Mouse (Mus musculus) lung, embryonic 14.5 days (tissue): ENCODE results near the gene 2610042L04Rik. TPM values are rescaled to one million over a fixed set of nuclear protein-coding genes. Genes with fewer than 3 reads are reported as not detected.
"Not testable (repeated sequence)": the region's sequence is repeated elsewhere in the genome, so short reads cannot be mapped to it uniquely, and the experiment has no call there.

Experiments used
- ATAC-seq: fragments of 200-750 bp; cut with Nextera tagmentation; 2 replicates; pipeline ENCODE4 v1.8.0; 2017; ENCODE audit warnings: mild to moderate bottlenecking, moderate TSS enrichment, moderate library complexity; ENCODE audit not compliant: insufficient read depth
- DNase-seq: peaks from one replicate; pipeline ENCODE4 v3.0.0-alpha.2; 2015
- H3K27ac ChIP-seq: fragments of 300-500 bp; sonication (generic); 2 replicates; pipeline ENCODE4 v1.5.1; 2014; ENCODE audit warnings: low read depth, mild to moderate bottlenecking, moderate library complexity
- H3K27me3 ChIP-seq: fragments of 300-500 bp; sonication (generic); 2 replicates; pipeline ENCODE4 v1.6.1; 2014; ENCODE audit warnings: low read length, control low read depth; ENCODE audit not compliant: insufficient read depth
- H3K36me3 ChIP-seq: fragments of 300-500 bp; sonication (generic); 2 replicates; pipeline ENCODE4 v1.6.1; 2014; ENCODE audit warnings: control low read depth; ENCODE audit not compliant: insufficient read depth
- H3K4me1 ChIP-seq: fragments of 300-500 bp; sonication (generic); 2 replicates; pipeline ENCODE4 v1.6.1; 2014; ENCODE audit warnings: antibody characterized with exemption, control low read depth; ENCODE audit not compliant: insufficient read depth
- H3K4me2 ChIP-seq: fragments of 300-500 bp; sonication (generic); 2 replicates; pipeline ENCODE4 v1.6.1; 2014; ENCODE audit warnings: mild to moderate bottlenecking
- H3K4me3 ChIP-seq: fragments of 300-500 bp; sonication (generic); 2 replicates; pipeline ENCODE4 v1.5.1; 2014; ENCODE audit warnings: low read depth, low read length
- H3K9ac ChIP-seq: fragments of 300-500 bp; sonication (generic); 2 replicates; pipeline ENCODE4 v1.6.1; 2014
- H3K9me3 ChIP-seq: fragments of 300-500 bp; sonication (generic); 2 replicates; pipeline ENCODE4 v1.6.1; 2016; ENCODE audit warnings: low read depth, low read length, control low read depth
- WGBS: fragments of 180-500 bp; shearing (Covaris S2); extraction: QIAGEN DNeasy Blood & Tissue Kit; methylation state at CpG from one replicate; pipeline ENCODE4 v1.1.7; 2014; 5-methylcytosine and 5-hydroxymethylcytosine counted together
- polyA plus RNA-seq: library from polyadenylated mRNA; unstranded; fragments of >200 nt; fragmentation: Nextera tagmentation; extraction: Ambion mirVana; gene quantifications from 2 replicates; pipeline ENCODE4 v1.2.1, GENCODE M21; 2014

The 2610042L04Rik gene
- polyA plus RNA-seq, 1 experiment from 2014 or later, result 0.25 TPM

GRCm38 (mm10) chr14:4400115-4400789 lies 65.7 kb downstream of the 2610042L04Rik start:
- not testable (repeated sequence) for DNase-seq, H3K9ac ChIP-seq, H3K9me3 ChIP-seq, H3K27me3 ChIP-seq, H3K36me3 ChIP-seq, H3K4me2 ChIP-seq, H3K27ac ChIP-seq, H3K4me1 ChIP-seq, H3K4me3 ChIP-seq, ATAC-seq
- WGBS, result 85% methylated on average over 5 of the region's 5 CpGs

GRCm38 (mm10) chr14:4401245-4401644 lies 66.7 kb downstream of the 2610042L04Rik start:
- ATAC-seq, H3K27me3 ChIP-seq, H3K4me2 ChIP-seq, H3K9ac ChIP-seq, H3K4me3 ChIP-seq, H3K36me3 ChIP-seq, H3K9me3 ChIP-seq, H3K27ac ChIP-seq, DNase-seq, H3K4me1 ChIP-seq: not testable (repeated sequence)
- 67% methylated on average over 4 of the region's 5 CpGs for WGBS

- H3K4me3 ChIP-seq, H3K4me1 ChIP-seq, H3K9ac ChIP-seq, DNase-seq, H3K36me3 ChIP-seq, H3K27me3 ChIP-seq, H3K27ac ChIP-seq, ATAC-seq, H3K4me2 ChIP-seq, H3K9me3 ChIP-seq: not testable (repeated sequence)
These were observed 69.3 kb downstream of the 2610042L04Rik start for GRCm38 (mm10) chr14:4403840-4404239.

Other genes with a start within 250 kb of the 2610042L04Rik start
- 0.28 and 1.4 TPM in 2 replicates for gene Gm8108, start 224.2 kb upstream of the 2610042L04Rik start, polyA plus RNA-seq
- gene Gm3127, start 169.7 kb upstream of the 2610042L04Rik start, polyA plus RNA-seq, result not detected in 2 replicates
- gene Gm2974, start 152.2 kb upstream of the 2610042L04Rik start, polyA plus RNA-seq, result 0.58 and 0.62 TPM in 2 replicates
- not detected in 2 replicates for gene Gm3138, start 85.1 kb upstream of the 2610042L04Rik start, polyA plus RNA-seq
- gene Gm3149, start 17.5 kb upstream of the 2610042L04Rik start, polyA plus RNA-seq, result not detected in 2 replicates
- not detected in 2 replicates for gene Gm3159, start 62.8 kb downstream of the 2610042L04Rik start, polyA plus RNA-seq
- 0.22 and 0.96 TPM in 2 replicates for gene Gm3164, start 80.7 kb downstream of the 2610042L04Rik start, polyA plus RNA-seq
- not detected in 2 replicates for gene Gm3173, start 96.2 kb downstream of the 2610042L04Rik start, polyA plus RNA-seq
- not detected in 2 replicates for gene Gm3182, start 147.0 kb downstream of the 2610042L04Rik start, polyA plus RNA-seq
- not detected in 2 replicates for gene Gm3047, start 220.6 kb downstream of the 2610042L04Rik start, polyA plus RNA-seq